Mouse (Mus musculus): ENCODE results near the gene Ikzf4.

- TF ChIP-seq POLR2A (IDR thresholded peaks at IDR 0.05; ENCODE audit: borderline replicate concordance, low read depth, low read length) (no peak), CTCF (IDR thresholded peaks at IDR 0.05; ENCODE audit: low read depth, low read length) (no peak)
Observed at GRCm38 (mm10) chr10:128601499-128601898, 44.3 kb downstream of the Ikzf4 start.
